Mouse (Mus musculus) cerebellum, adult 2 months (tissue): ENCODE data around the gene Med29. TPM values are rescaled to one million over a fixed set of nuclear protein-coding genes. Genes with fewer than 3 reads are reported as not detected.
A peak's percentile ranks its signal among the peaks of the same experiment; 100 is the strongest.

ENCODE experiments used
- DNase-seq, 2 experiments: peaks; one replicate each; pipeline ENCODE4 v3.0.0; 2021
- H3K27ac ChIP-seq: fragments of 200-500 bp; 2 replicates; pipeline ENCODE4 v1.5.1; 2012; ENCODE audit warnings: low read length, control low read depth, inconsistent platforms; ENCODE audit not compliant: insufficient read depth
- H3K27me3 ChIP-seq: fragments of 200-500 bp; 2 replicates; pipeline ENCODE4 v1.6.1; 2012; ENCODE audit warnings: inconsistent platforms, mild to moderate bottlenecking, low read length, moderate library complexity; ENCODE audit not compliant: control insufficient read depth, insufficient read depth
- H3K4me1 ChIP-seq: fragments of 200-500 bp; 2 replicates; pipeline ENCODE4 v1.6.1; 2011; ENCODE audit warnings: low read length; ENCODE audit not compliant: control insufficient read depth, insufficient read depth
- H3K4me3 ChIP-seq: fragments of 200-500 bp; replicated peaks from 2 replicates; pipeline ENCODE3; 2011; ENCODE audit warnings: mild to moderate bottlenecking, low read depth, low read length, control low read depth; ENCODE audit not compliant: insufficient read depth
- CTCF ChIP-seq: fragments of 200-500 bp; IDR thresholded peaks from 2 replicates; pipeline ENCODE4 v1.5.1; 2011; ENCODE audit warnings: low read depth, mild to moderate bottlenecking, control low read depth, low read length, moderate library complexity, borderline replicate concordance; ENCODE audit not compliant: insufficient read depth
- POLR2A ChIP-seq: fragments of 200-500 bp; IDR thresholded peaks from 2 replicates; pipeline ENCODE4 v1.6.1; 2011; ENCODE audit warnings: low read length, control low read depth, borderline replicate concordance; ENCODE audit not compliant: insufficient read depth
- WGBS: fragments of 180-500 bp; shearing (Covaris S2); methylation state at CpG from one replicate; pipeline ENCODE4 v1.1.7; 2018; 5-methylcytosine and 5-hydroxymethylcytosine counted together
- polyA plus RNA-seq: library from polyadenylated mRNA; depleted of rRNA; stranded (reverse); fragments of >200 nt; gene quantifications from 2 replicates; pipeline ENCODE4 v1.2.3, GENCODE M21; 2012

Med29 gene
- polyA plus RNA-seq, 1 experiment, result 49.5 TPM

DNA sequence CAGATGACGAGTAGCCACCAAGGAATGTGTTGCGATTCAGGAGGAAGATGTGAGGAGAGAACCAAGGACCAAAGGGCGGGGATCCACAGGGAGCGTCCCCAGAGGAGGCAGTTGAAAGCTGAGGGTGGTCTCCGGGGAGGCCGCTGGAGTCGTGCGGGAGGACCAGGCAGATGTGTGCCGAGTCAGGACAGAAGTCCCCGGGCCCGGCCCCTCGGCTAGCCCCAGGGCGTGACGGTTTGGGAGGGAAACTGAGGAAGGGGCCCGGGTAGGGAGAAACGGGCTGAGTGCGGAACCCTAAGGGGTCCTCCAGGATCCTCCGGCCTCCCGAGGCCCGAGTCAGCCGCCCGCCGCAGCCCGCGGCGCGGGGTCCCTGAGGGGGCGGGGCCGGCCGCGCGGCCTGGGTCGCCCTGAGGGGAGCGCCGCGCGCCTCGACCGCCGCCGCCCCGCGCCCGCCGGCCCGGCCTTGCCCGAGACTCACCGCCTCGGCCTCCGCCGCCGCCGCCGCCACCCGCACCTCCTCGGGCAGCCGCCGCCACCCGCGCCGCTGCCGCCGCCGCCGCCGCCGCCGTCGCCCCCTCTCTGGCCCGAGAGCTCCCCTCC, 43.3 kb upstream of the Med29 start:
- 2% methylated on average over 62 of the region's 70 CpGs for WGBS

DNA sequence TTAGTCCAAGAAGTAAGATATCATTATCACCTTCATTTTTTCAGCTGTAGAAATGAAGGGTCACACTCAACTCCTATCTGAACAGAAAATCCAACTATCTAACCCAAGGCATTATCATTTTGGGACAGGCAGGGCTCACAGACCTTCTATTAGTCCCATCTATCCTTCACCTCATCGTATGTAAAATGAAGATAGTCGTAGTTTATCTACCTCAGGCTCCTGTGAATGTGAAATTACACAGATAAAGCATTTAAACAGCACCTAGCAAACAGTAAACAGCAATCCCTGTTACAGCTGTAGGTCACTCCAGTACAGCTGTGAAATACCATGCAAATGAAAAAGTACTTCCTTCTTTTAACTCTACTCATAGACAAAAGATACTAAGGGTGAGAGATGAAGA, 39.7 kb upstream of the Med29 start:
- no peak for DNase-seq
- 91% methylated on average over 2 of the region's 2 CpGs for WGBS
- TF ChIP-seq POLR2A (no peak), CTCF (no peak)
- Histone ChIP-seq H3K4me3 (no peak overlapping the region), H3K27me3 (no peaks in the 10 kb centered on the region), H3K4me1 (0 out of 2 replicates have a peak, but pooled peaks cover 4% of the 10 kb centered on the region), H3K27ac (no peak overlapping the region)

More for the DNA sequence above, 43.3 kb upstream of the Med29 start:
- H3K27ac ChIP-seq, result no peak overlapping the region
- DNase-seq, result peak; percentile 48 to 52
- peak overlapping the region; percentile 76 for H3K4me3 ChIP-seq
- H3K4me1 ChIP-seq, result 0 out of 2 replicates have a peak, but pooled peaks cover 4% of the 10 kb centered on the region
- H3K27me3 ChIP-seq, result no peaks in the 10 kb centered on the region
- TF ChIP-seq POLR2A (no peak), CTCF (no peak)

DNA sequence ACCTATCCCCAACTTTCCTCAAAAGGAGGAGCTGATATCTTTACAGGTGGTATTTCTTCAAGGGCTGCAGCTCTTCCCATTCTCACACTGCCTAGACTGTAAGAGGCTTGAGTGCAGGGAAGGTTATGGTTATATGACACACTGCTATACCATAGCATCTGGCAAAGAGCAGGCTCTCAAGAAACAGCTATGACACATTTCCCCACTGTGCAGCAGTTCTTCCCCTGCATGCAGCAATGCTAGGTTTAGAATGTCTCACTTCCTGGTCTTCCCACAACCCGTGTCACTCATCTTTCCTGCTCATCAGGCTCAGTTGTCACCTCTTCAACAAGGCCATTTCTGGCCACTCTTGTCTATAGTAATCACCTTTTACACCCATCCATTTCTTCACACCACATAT, 38.0 kb upstream of the Med29 start:
- H3K27ac ChIP-seq, result no peak overlapping the region
- 77% methylated on average over 1 of the region's 1 CpGs for WGBS
- DNase-seq, result no peak
- no peaks in the 10 kb centered on the region for H3K27me3 ChIP-seq
- no peak for TF ChIP-seq CTCF
- TF ChIP-seq POLR2A, result no peak
- peaks cover 6% of the 10 kb centered on the region; the same call in 1 of the 2 replicates for H3K4me1 ChIP-seq
- H3K4me3 ChIP-seq, result no peak overlapping the region

DNA sequence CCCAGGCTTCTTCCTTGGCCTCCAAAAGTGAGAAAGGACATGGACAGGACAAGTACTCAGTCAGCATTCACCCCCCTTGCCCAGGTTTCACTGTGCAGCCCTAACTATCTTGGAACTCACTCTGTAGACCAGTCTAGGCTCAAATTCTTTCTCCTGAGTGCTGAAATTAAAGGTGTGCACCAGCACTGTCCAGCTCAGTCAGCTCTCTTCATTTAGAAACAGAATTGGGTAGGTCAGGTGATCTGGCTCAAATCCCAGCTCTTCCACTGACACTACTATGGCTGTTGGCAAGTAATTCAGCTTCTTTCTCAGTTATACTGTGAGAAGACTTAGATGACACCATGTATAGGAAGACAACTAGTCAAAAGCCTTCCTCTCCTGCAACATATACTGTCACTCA, 35.2 kb upstream of the Med29 start:
- TF ChIP-seq CTCF, result no peak
- no peak for TF ChIP-seq POLR2A
- DNase-seq, result peak in 1 of 2 experiments; percentile 59
- peaks cover 3% of the 10 kb centered on the region; the same call in 1 of the 2 replicates for H3K4me1 ChIP-seq
- H3K27ac ChIP-seq, result no peak overlapping the region
- H3K27me3 ChIP-seq, result no peaks in the 10 kb centered on the region
- H3K4me3 ChIP-seq, result no peak overlapping the region

DNA sequence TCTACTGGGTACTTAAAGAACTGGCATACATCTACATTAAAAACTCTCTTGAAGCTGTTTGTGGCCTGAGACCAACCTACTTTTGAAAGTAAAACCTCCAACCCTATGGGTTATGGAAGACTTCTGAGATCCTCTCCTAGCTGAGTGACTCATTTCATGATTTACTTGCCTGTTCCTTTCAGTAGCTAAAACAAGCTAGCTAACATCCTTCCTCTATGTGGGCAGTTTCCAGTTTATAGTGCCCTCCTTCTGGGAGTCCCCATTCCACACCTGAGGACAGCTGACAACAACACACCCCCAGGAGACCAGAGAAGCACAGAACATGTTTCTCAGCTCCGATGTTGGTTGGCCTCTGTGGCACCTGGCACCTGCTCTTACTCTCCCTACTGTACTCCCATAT, 30.5 kb upstream of the Med29 start:
- no peak for TF ChIP-seq CTCF
- no peak for TF ChIP-seq POLR2A
- H3K4me1 ChIP-seq, result peaks cover 3% of the 10 kb centered on the region; the same call in 1 of the 2 replicates
- no peak overlapping the region for H3K4me3 ChIP-seq
- no peak for DNase-seq
- H3K27ac ChIP-seq, result no peak overlapping the region
- WGBS, result 73% methylated on average over 1 of the region's 1 CpGs
- H3K27me3 ChIP-seq, result no peaks in the 10 kb centered on the region

DNA sequence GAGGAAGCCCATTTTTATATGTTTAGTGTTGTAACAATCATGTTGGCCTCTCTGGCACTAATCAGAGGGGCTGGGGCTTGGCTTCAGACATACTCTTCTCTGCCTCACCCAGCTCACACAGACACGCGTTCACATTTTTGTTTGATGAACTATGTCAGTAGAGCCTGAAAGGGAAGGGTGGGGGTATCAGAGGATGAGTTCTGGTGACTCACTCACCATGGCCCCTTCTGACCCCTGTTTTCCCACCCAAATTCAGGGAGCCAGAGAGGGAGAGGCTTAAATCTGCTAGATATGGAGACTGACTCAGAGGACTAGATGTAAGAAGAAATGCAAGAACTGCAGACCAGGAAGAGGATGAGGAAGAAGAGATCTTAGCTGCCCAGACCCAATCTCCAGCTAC, 26.9 kb upstream of the Med29 start:
- no peak for DNase-seq
- Histone ChIP-seq H3K27me3 (no peaks in the 10 kb centered on the region), H3K27ac (no peak overlapping the region)

DNA sequence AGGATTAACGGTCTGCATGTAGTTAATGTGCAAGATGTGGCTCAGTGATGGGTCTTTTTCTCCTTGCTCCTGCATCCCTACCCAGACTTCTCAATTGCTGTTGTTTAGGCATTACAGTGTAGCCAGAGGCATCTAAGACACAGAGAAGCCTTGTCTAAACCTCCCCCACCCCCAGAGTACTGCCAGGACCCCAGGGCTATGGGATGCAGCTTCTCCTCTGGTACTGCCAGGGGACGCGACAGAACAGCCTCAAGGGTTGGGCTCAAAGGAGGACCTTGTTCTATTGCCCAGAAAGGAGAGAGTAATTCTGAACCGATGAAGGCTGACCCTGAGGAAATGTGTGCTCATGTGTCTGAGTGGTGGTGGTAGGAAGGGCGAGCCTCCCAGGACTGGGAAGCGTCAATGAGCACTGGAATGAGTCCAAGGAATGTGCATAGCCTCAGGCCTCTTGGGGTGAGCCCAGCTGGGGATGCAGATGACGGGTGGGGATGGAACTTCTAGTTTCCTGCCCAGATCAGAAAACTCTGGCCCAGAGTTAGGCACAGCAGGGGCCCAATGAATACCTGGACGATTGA, 25.7 kb upstream of the Med29 start:
- H3K4me3 ChIP-seq, result no peak overlapping the region
- DNase-seq, result peak in 1 of 2 experiments; percentile 34
- H3K4me1 ChIP-seq, result no peaks in the 10 kb centered on the region; the same call in 1 of the 2 replicates
- H3K27ac ChIP-seq, result no peak overlapping the region
- no peaks in the 10 kb centered on the region for H3K27me3 ChIP-seq
- TF ChIP-seq CTCF, result no peak
- WGBS, result 37% methylated on average over 8 of the region's 8 CpGs

More for the DNA sequence above, 26.9 kb upstream of the Med29 start:
- Histone ChIP-seq H3K4me3 (no peak overlapping the region), H3K4me1 (no peaks in the 10 kb centered on the region; the same call in 1 of the 2 replicates)
- TF ChIP-seq CTCF, result no peak
- no peak for TF ChIP-seq POLR2A
- WGBS, result 85% methylated on average over 2 of the region's 2 CpGs

DNA sequence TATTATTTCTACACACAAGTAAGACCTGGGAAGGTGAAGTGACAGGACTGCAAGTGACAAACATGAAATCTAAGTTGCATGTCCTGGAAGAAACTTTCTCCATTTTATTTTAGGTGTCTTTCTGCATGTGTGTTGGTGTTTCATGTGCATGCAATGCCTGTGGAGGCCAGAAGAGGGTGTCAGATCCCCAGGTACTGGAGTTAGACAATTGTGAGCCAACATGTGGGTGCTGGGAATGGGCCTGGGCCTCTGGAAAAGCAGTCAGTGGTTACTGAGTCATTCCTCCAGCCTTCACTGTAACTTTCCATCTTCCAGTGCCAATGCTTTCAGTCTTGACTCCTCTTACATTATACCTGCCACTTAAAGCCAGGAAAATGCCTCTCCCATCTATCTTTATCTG, 24.9 kb upstream of the Med29 start:
- TF ChIP-seq CTCF, result no peak
- no peak for TF ChIP-seq POLR2A
- no peaks in the 10 kb centered on the region; the same call in 1 of the 2 replicates for H3K4me1 ChIP-seq
- H3K4me3 ChIP-seq, result no peak overlapping the region
- DNase-seq, result no peak
- H3K27ac ChIP-seq, result no peak overlapping the region
- H3K27me3 ChIP-seq, result no peaks in the 10 kb centered on the region
